Mouse (Mus musculus) megakaryocyte, embryonic 14.5 days (primary cell): Measurements from ENCODE around the gene Helz2.
"Not testable (repeated sequence)": the region's sequence is repeated elsewhere in the genome, so short reads cannot be mapped to it uniquely, and the experiment has no call there.

ENCODE experiments used
- FLI1 ChIP-seq: IDR thresholded peaks from 2 replicates; pipeline ENCODE4 v1.6.1; 2012; ENCODE audit warnings: low read length, inconsistent platforms, mixed read lengths
- GATA1 ChIP-seq: IDR thresholded peaks from 3 replicates; pipeline ENCODE4 v1.6.1; 2012; ENCODE audit warnings: mixed read lengths, low read length, inconsistent platforms, borderline replicate concordance

DNA sequence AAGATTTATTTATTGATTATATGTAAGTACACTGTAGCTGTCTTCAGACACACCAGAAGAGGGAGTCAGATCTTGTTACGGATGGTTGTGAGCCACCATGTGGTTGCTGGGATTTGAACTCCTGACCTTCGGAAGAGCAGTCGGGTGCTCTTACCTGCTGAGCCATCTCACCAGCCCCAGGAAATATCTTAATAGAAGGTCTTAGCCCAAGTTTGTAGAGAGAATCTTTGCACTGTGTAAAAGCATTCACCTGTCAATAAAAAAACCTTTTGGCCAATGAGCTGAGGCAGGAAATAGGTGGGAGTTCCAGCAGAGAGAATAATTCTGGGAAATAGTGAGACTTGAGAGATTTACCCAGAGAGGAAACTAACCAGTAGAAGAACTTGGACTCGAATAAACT lies 50.4 kb downstream of the Helz2 start:
- not testable (repeated sequence) for TF ChIP-seq GATA1, FLI1
